Mouse (Mus musculus) kidney, postnatal 25 days (tissue): Measurements from ENCODE around the gene H2-M1.

Source experiments
- DNase-seq, 2 experiments: peaks; one replicate each; pipeline ENCODE4 v3.0.0; 2021; ENCODE audit warnings: mixed read lengths in 2 of 2

Gene H2-M1

GRCm38 (mm10) chr17:36672119-36672518, at the start of gene H2-M1:
Gene H2-M1 (minus strand): TSS chr17:36672219.
- DNase-seq: no peak

GRCm38 (mm10) chr17:36697693-36698092, 25.7 kb upstream of the H2-M1 start:
- no peak for DNase-seq

- DNase-seq: no peak
Measured at GRCm38 (mm10) chr17:36642566-36642965, 29.5 kb downstream of the H2-M1 start, which contains the start of gene H2-M9. Gene H2-M9 (minus strand): TSS chr17:36642666.
